Mouse (Mus musculus) midbrain, embryonic 16.5 days (tissue): ENCODE measurements around the gene Serpine2. TPM values are rescaled to one million over a fixed set of nuclear protein-coding genes. Genes with fewer than 3 reads are reported as not detected.

Experiments used
- ATAC-seq: fragments of 200-750 bp; cut with Nextera tagmentation; 2 replicates; pipeline ENCODE4 v1.8.0; 2017; ENCODE audit warnings: moderate TSS enrichment
- H3K27ac ChIP-seq: fragments of 300-500 bp; sonication (generic); 2 replicates; pipeline ENCODE4 v1.5.1; 2014; ENCODE audit warnings: mild to moderate bottlenecking, low read length, mixed read lengths
- H3K27me3 ChIP-seq: fragments of 300-500 bp; sonication (generic); 2 replicates; pipeline ENCODE4 v1.6.1; 2014; ENCODE audit warnings: low read depth, low read length, mixed read lengths; ENCODE audit not compliant: control insufficient read depth, insufficient read depth
- H3K36me3 ChIP-seq: fragments of 300-500 bp; sonication (generic); 2 replicates; pipeline ENCODE4 v1.6.1; 2014; ENCODE audit warnings: mild to moderate bottlenecking, low read length, moderate library complexity, mixed read lengths; ENCODE audit not compliant: control insufficient read depth, insufficient read depth
- H3K4me1 ChIP-seq: fragments of 300-500 bp; sonication (generic); 2 replicates; pipeline ENCODE4 v1.6.1; 2014; ENCODE audit warnings: mild to moderate bottlenecking, low read length, mixed read lengths; ENCODE audit not compliant: control insufficient read depth, insufficient read depth
- H3K4me2 ChIP-seq: fragments of 300-500 bp; sonication (generic); 2 replicates; pipeline ENCODE4 v1.6.1; 2014; ENCODE audit warnings: mild to moderate bottlenecking, low read length, mixed read lengths
- H3K4me3 ChIP-seq: fragments of 300-500 bp; sonication (generic); 2 replicates; pipeline ENCODE4 v1.5.1; 2014; ENCODE audit warnings: low read depth, mild to moderate bottlenecking, low read length, moderate library complexity, mixed read lengths
- H3K9ac ChIP-seq: fragments of 300-500 bp; sonication (generic); 2 replicates; pipeline ENCODE4 v1.6.1; 2014; ENCODE audit warnings: low read depth, low read length, mixed read lengths
- H3K9me3 ChIP-seq: fragments of 300-500 bp; sonication (generic); replicated peaks from 2 replicates; pipeline ENCODE4 v1.6.1; 2014; ENCODE audit warnings: mild to moderate bottlenecking, low read length, mixed read lengths; ENCODE audit not compliant: control insufficient read depth, poor library complexity, severe bottlenecking
- WGBS: fragments of 180-500 bp; shearing (Covaris S2); extraction: QIAGEN DNeasy Blood & Tissue Kit; methylation state at CpG from one replicate; pipeline ENCODE4 v1.1.7; 2014; 5-methylcytosine and 5-hydroxymethylcytosine counted together
- polyA plus RNA-seq: library from polyadenylated mRNA; unstranded; fragments of >200 nt; fragmentation: Nextera tagmentation; extraction: Ambion mirVana; gene quantifications from 2 replicates; pipeline ENCODE4 v1.2.1, GENCODE M21; 2015

Gene Serpine2
- polyA plus RNA-seq, 1 experiment from 2014 or later: 259 TPM

- Histone ChIP-seq H3K27ac (peak overlapping the region; percentile 60), H3K4me2 (peak overlapping the region; percentile 98), H3K9me3 (no peaks in the 10 kb centered on the region), H3K36me3 (no peaks in the 10 kb centered on the region), H3K9ac (peak overlapping the region; percentile 92; the same call in 1 of the 2 replicates), H3K27me3 (no peaks in the 10 kb centered on the region), H3K4me1 (peaks cover 34% of the 10 kb centered on the region), H3K4me3 (peak overlapping the region; percentile 84)
- peak; percentile 6 for ATAC-seq
- WGBS: 60% methylated on average over 16 of the region's 16 CpGs
Measured at GRCm38 (mm10) chr1:79762282-79763250, 98.4 kb downstream of the Serpine2 start.

GRCm38 (mm10) chr1:79761917-79762271, 99.1 kb downstream of the Serpine2 start:
- Histone ChIP-seq H3K27ac (peak overlapping the region; percentile 60), H3K27me3 (no peaks in the 10 kb centered on the region), H3K4me3 (peak overlapping the region; percentile 84), H3K36me3 (no peaks in the 10 kb centered on the region), H3K4me1 (peaks cover 34% of the 10 kb centered on the region), H3K9me3 (no peaks in the 10 kb centered on the region), H3K9ac (peak overlapping the region; percentile 92), H3K4me2 (peak overlapping the region; percentile 98)
- ATAC-seq: peak; percentile 57
- under 1% methylated on average over 6 of the region's 6 CpGs for WGBS

- Histone ChIP-seq H3K36me3 (no peaks in the 10 kb centered on the region), H3K27me3 (no peaks in the 10 kb centered on the region), H3K9ac (peak overlapping the region; percentile 92), H3K4me2 (peak overlapping the region; percentile 98), H3K27ac (peak overlapping the region; percentile 60), H3K4me1 (peaks cover 34% of the 10 kb centered on the region), H3K4me3 (peak overlapping the region; percentile 84), H3K9me3 (no peaks in the 10 kb centered on the region)
- peak; percentile 97 for ATAC-seq
- WGBS: under 1% methylated on average over 64 of the region's 65 CpGs
Measured at GRCm38 (mm10) chr1:79761106-79761916, 99.7 kb downstream of the Serpine2 start.

GRCm38 (mm10) chr1:79760656-79761055, 100.3 kb downstream of the Serpine2 start:
- no peaks in the 10 kb centered on the region for H3K36me3 ChIP-seq
- ATAC-seq: peak; percentile 33
- peak overlapping the region; percentile 60; the same call in 1 of the 2 replicates for H3K27ac ChIP-seq
- H3K9ac ChIP-seq: peak overlapping the region; percentile 92
- H3K9me3 ChIP-seq: no peaks in the 10 kb centered on the region
- H3K27me3 ChIP-seq: no peaks in the 10 kb centered on the region
- peaks cover 34% of the 10 kb centered on the region for H3K4me1 ChIP-seq
- H3K4me3 ChIP-seq: peak overlapping the region; percentile 84
- peak overlapping the region; percentile 98 for H3K4me2 ChIP-seq
- WGBS: 13% methylated on average over 11 of the region's 11 CpGs

- Histone ChIP-seq H3K4me1 (peaks cover 34% of the 10 kb centered on the region), H3K4me3 (peak overlapping the region; percentile 24), H3K27me3 (no peaks in the 10 kb centered on the region), H3K9ac (peak overlapping the region; percentile 45), H3K36me3 (no peaks in the 10 kb centered on the region), H3K9me3 (no peaks in the 10 kb centered on the region), H3K4me2 (peak overlapping the region; percentile 98), H3K27ac (no peak overlapping the region)
- WGBS: 63% methylated on average over 5 of the region's 5 CpGs
- ATAC-seq: no peak
Measured at GRCm38 (mm10) chr1:79759436-79759972, 101.5 kb downstream of the Serpine2 start.

- H3K4me1 ChIP-seq: peaks cover 34% of the 10 kb centered on the region
- no peak overlapping the region for H3K27ac ChIP-seq
- H3K4me2 ChIP-seq: peak overlapping the region; percentile 98
- H3K9me3 ChIP-seq: no peaks in the 10 kb centered on the region
- 0 out of 2 replicates have a peak overlapping the region, but pooled peaks have one; percentile 16 for H3K9ac ChIP-seq
- WGBS: 37% methylated on average over 2 of the region's 2 CpGs
- ATAC-seq: no peak
- H3K4me3 ChIP-seq: no peak overlapping the region
- no peaks in the 10 kb centered on the region for H3K36me3 ChIP-seq
- no peaks in the 10 kb centered on the region for H3K27me3 ChIP-seq
Measured at GRCm38 (mm10) chr1:79759006-79759405, 102.0 kb downstream of the Serpine2 start.

- Histone ChIP-seq H3K27ac (no peak overlapping the region), H3K9me3 (no peaks in the 10 kb centered on the region), H3K4me3 (no peak overlapping the region), H3K27me3 (no peaks in the 10 kb centered on the region), H3K4me2 (no peak overlapping the region), H3K9ac (no peak overlapping the region), H3K4me1 (peaks cover 31% of the 10 kb centered on the region), H3K36me3 (no peaks in the 10 kb centered on the region)
- 76% methylated on average over 4 of the region's 4 CpGs for WGBS
- ATAC-seq: no peak
Measured at GRCm38 (mm10) chr1:79757597-79757996, 103.4 kb downstream of the Serpine2 start.

- no peaks in the 10 kb centered on the region for H3K9me3 ChIP-seq
- peaks cover 1% of the 10 kb centered on the region; the same call in 1 of the 2 replicates for H3K36me3 ChIP-seq
- H3K9ac ChIP-seq: no peak overlapping the region
- ATAC-seq: no peak
- H3K4me3 ChIP-seq: no peak overlapping the region
- peaks cover 26% of the 10 kb centered on the region for H3K4me1 ChIP-seq
- 66% methylated on average over 7 of the region's 7 CpGs for WGBS
- H3K27ac ChIP-seq: no peak overlapping the region
- no peak overlapping the region for H3K4me2 ChIP-seq
- H3K27me3 ChIP-seq: no peaks in the 10 kb centered on the region
Measured at GRCm38 (mm10) chr1:79757161-79757560, 103.8 kb downstream of the Serpine2 start.
